Mouse (Mus musculus) hindbrain, embryonic 12.5 days (tissue): ENCODE results near the gene Necab2. TPM values are rescaled to one million over a fixed set of nuclear protein-coding genes. Genes with fewer than 3 reads are reported as not detected.

ENCODE experiments used
- ATAC-seq: fragments of 200-750 bp; cut with Nextera tagmentation; 2 replicates; pipeline ENCODE4 v1.8.0; 2017; ENCODE audit warnings: moderate TSS enrichment; ENCODE audit not compliant: low FRiP score
- H3K27ac ChIP-seq: fragments of 300-500 bp; sonication (generic); 2 replicates; pipeline ENCODE4 v1.5.1; 2016; ENCODE audit warnings: mild to moderate bottlenecking
- H3K27me3 ChIP-seq: fragments of 300-500 bp; sonication (generic); 2 replicates; pipeline ENCODE4 v1.6.1; 2016; ENCODE audit warnings: mild to moderate bottlenecking
- H3K36me3 ChIP-seq: fragments of 300-500 bp; sonication (generic); 2 replicates; pipeline ENCODE4 v1.6.1; 2016; ENCODE audit warnings: mild to moderate bottlenecking
- H3K4me1 ChIP-seq: fragments of 300-500 bp; sonication (generic); 2 replicates; pipeline ENCODE4 v1.6.1; 2016
- H3K4me2 ChIP-seq: fragments of 300-500 bp; sonication (generic); replicated peaks from 2 replicates; pipeline ENCODE4 v1.6.1; 2016; ENCODE audit warnings: mild to moderate bottlenecking
- H3K4me3 ChIP-seq: fragments of 300-500 bp; sonication (generic); 2 replicates; pipeline ENCODE4 v1.5.1; 2016; ENCODE audit warnings: mild to moderate bottlenecking
- H3K9ac ChIP-seq: fragments of 300-500 bp; sonication (generic); 2 replicates; pipeline ENCODE4 v1.6.1; 2016; ENCODE audit warnings: mild to moderate bottlenecking, moderate library complexity
- H3K9me3 ChIP-seq: fragments of 300-500 bp; sonication (generic); replicated peaks from 2 replicates; pipeline ENCODE4 v1.6.1; 2016; ENCODE audit warnings: mild to moderate bottlenecking
- WGBS: fragments of 180-500 bp; shearing (Covaris S2); methylation state at CpG from one replicate; pipeline ENCODE4 v1.1.7; 2016; 5-methylcytosine and 5-hydroxymethylcytosine counted together
- polyA plus RNA-seq: library from polyadenylated mRNA; unstranded; fragments of >200 nt; fragmentation: Nextera tagmentation; extraction: Ambion mirVana; gene quantifications from 2 replicates; pipeline ENCODE4 v1.2.1, GENCODE M21; 2016

Necab2 gene
- polyA plus RNA-seq, 1 experiment from 2014 or later, result 18.3 TPM

GRCm38 (mm10) chr8:119421603-119422122, 24.9 kb upstream of the Necab2 start:
- H3K27me3 ChIP-seq, result no peaks in the 10 kb centered on the region; the same call in 1 of the 2 replicates
- no peaks in the 10 kb centered on the region for H3K36me3 ChIP-seq
- no peak for ATAC-seq
- H3K4me1 ChIP-seq, result peaks cover 9% of the 10 kb centered on the region; the same call in 1 of the 2 replicates
- no peak overlapping the region for H3K9ac ChIP-seq
- WGBS, result 50% methylated on average over 9 of the region's 9 CpGs
- H3K4me2 ChIP-seq, result no peak overlapping the region
- no peak overlapping the region for H3K4me3 ChIP-seq
- no peaks in the 10 kb centered on the region for H3K9me3 ChIP-seq
- H3K27ac ChIP-seq, result no peak overlapping the region

GRCm38 (mm10) chr8:119422123-119422711, 24.3 kb upstream of the Necab2 start:
- 69% methylated on average over 9 of the region's 9 CpGs for WGBS
- Histone ChIP-seq H3K27me3 (no peaks in the 10 kb centered on the region; the same call in 1 of the 2 replicates), H3K9me3 (no peaks in the 10 kb centered on the region), H3K4me2 (no peak overlapping the region), H3K4me1 (peaks cover 9% of the 10 kb centered on the region; the same call in 1 of the 2 replicates), H3K36me3 (no peaks in the 10 kb centered on the region), H3K4me3 (no peak overlapping the region), H3K27ac (no peak overlapping the region), H3K9ac (no peak overlapping the region)
- no peak for ATAC-seq

- Histone ChIP-seq H3K27ac (no peak overlapping the region), H3K4me2 (no peak overlapping the region), H3K27me3 (no peaks in the 10 kb centered on the region; the same call in 1 of the 2 replicates), H3K4me1 (peaks cover 11% of the 10 kb centered on the region; the same call in 1 of the 2 replicates), H3K9me3 (no peaks in the 10 kb centered on the region), H3K9ac (no peak overlapping the region), H3K4me3 (no peak overlapping the region), H3K36me3 (no peaks in the 10 kb centered on the region)
- ATAC-seq, result no peak
- 67% methylated on average over 9 of the region's 9 CpGs for WGBS
Measured at GRCm38 (mm10) chr8:119423631-119424141, 22.8 kb upstream of the Necab2 start.

- Histone ChIP-seq H3K27ac (no peak overlapping the region), H3K4me3 (no peak overlapping the region), H3K4me1 (peaks cover 11% of the 10 kb centered on the region; the same call in 1 of the 2 replicates), H3K4me2 (no peak overlapping the region), H3K9ac (no peak overlapping the region), H3K27me3 (no peaks in the 10 kb centered on the region; the same call in 1 of the 2 replicates), H3K9me3 (no peaks in the 10 kb centered on the region), H3K36me3 (no peaks in the 10 kb centered on the region)
- ATAC-seq, result no peak
- 87% methylated on average over 10 of the region's 10 CpGs for WGBS
Measured at GRCm38 (mm10) chr8:119424199-119424733, 22.3 kb upstream of the Necab2 start.

GRCm38 (mm10) chr8:119424740-119425139, 21.8 kb upstream of the Necab2 start:
- Histone ChIP-seq H3K4me1 (peaks cover 11% of the 10 kb centered on the region; the same call in 1 of the 2 replicates), H3K4me3 (no peak overlapping the region), H3K4me2 (no peak overlapping the region), H3K27ac (no peak overlapping the region), H3K27me3 (no peaks in the 10 kb centered on the region; the same call in 1 of the 2 replicates), H3K9me3 (no peaks in the 10 kb centered on the region), H3K9ac (no peak overlapping the region), H3K36me3 (no peaks in the 10 kb centered on the region)
- 76% methylated on average over 10 of the region's 10 CpGs for WGBS
- ATAC-seq, result no peak

- H3K9me3 ChIP-seq, result no peaks in the 10 kb centered on the region
- no peak overlapping the region for H3K9ac ChIP-seq
- H3K27ac ChIP-seq, result no peak overlapping the region
- no peak overlapping the region for H3K4me2 ChIP-seq
- WGBS, result 88% methylated on average over 10 of the region's 10 CpGs
- no peak overlapping the region for H3K4me3 ChIP-seq
- ATAC-seq, result no peak
- H3K4me1 ChIP-seq, result peaks cover 11% of the 10 kb centered on the region; the same call in 1 of the 2 replicates
- H3K36me3 ChIP-seq, result no peaks in the 10 kb centered on the region
- H3K27me3 ChIP-seq, result no peaks in the 10 kb centered on the region
Measured at GRCm38 (mm10) chr8:119425533-119425932, 21.0 kb upstream of the Necab2 start.

- H3K27ac ChIP-seq, result no peak overlapping the region
- no peaks in the 10 kb centered on the region for H3K36me3 ChIP-seq
- no peaks in the 10 kb centered on the region for H3K27me3 ChIP-seq
- H3K9ac ChIP-seq, result no peak overlapping the region
- no peak for ATAC-seq
- H3K4me2 ChIP-seq, result no peak overlapping the region
- H3K4me1 ChIP-seq, result peaks cover 11% of the 10 kb centered on the region; the same call in 1 of the 2 replicates
- WGBS, result 86% methylated on average over 6 of the region's 6 CpGs
- H3K4me3 ChIP-seq, result no peak overlapping the region
- no peaks in the 10 kb centered on the region for H3K9me3 ChIP-seq
Measured at GRCm38 (mm10) chr8:119426069-119426735, 20.3 kb upstream of the Necab2 start.

GRCm38 (mm10) chr8:119427634-119428349, 18.7 kb upstream of the Necab2 start:
- no peak overlapping the region for H3K4me3 ChIP-seq
- no peak overlapping the region for H3K9ac ChIP-seq
- H3K9me3 ChIP-seq, result no peaks in the 10 kb centered on the region
- no peaks in the 10 kb centered on the region for H3K27me3 ChIP-seq
- WGBS, result 74% methylated on average over 12 of the region's 12 CpGs
- H3K4me2 ChIP-seq, result no peak overlapping the region
- no peaks in the 10 kb centered on the region for H3K36me3 ChIP-seq
- no peak for ATAC-seq
- 0 out of 2 replicates have a peak, but pooled peaks cover 2% of the 10 kb centered on the region for H3K4me1 ChIP-seq
- no peak overlapping the region for H3K27ac ChIP-seq

- Histone ChIP-seq H3K4me1 (0 out of 2 replicates have a peak, but pooled peaks cover 2% of the 10 kb centered on the region), H3K4me2 (no peak overlapping the region), H3K27ac (no peak overlapping the region), H3K4me3 (no peak overlapping the region), H3K27me3 (no peaks in the 10 kb centered on the region), H3K36me3 (no peaks in the 10 kb centered on the region), H3K9me3 (no peaks in the 10 kb centered on the region), H3K9ac (no peak overlapping the region)
- ATAC-seq, result no peak
- WGBS, result 76% methylated on average over 7 of the region's 7 CpGs
Measured at GRCm38 (mm10) chr8:119428350-119428740, 18.2 kb upstream of the Necab2 start.

GRCm38 (mm10) chr8:119428766-119429327, 17.7 kb upstream of the Necab2 start:
- Histone ChIP-seq H3K27me3 (no peaks in the 10 kb centered on the region), H3K4me3 (no peak overlapping the region), H3K27ac (no peak overlapping the region), H3K9ac (no peak overlapping the region), H3K4me1 (0 out of 2 replicates have a peak, but pooled peaks cover 2% of the 10 kb centered on the region), H3K36me3 (no peaks in the 10 kb centered on the region), H3K9me3 (no peaks in the 10 kb centered on the region), H3K4me2 (no peak overlapping the region)
- WGBS, result 84% methylated on average over 5 of the region's 5 CpGs
- no peak for ATAC-seq

GRCm38 (mm10) chr8:119429552-119429951, 17.0 kb upstream of the Necab2 start:
- H3K9me3 ChIP-seq, result no peaks in the 10 kb centered on the region
- H3K9ac ChIP-seq, result no peak overlapping the region
- H3K4me2 ChIP-seq, result no peak overlapping the region
- 0 out of 2 replicates have a peak, but pooled peaks cover 2% of the 10 kb centered on the region for H3K4me1 ChIP-seq
- H3K27me3 ChIP-seq, result no peaks in the 10 kb centered on the region
- H3K27ac ChIP-seq, result no peak overlapping the region
- no peak overlapping the region for H3K4me3 ChIP-seq
- WGBS, result 89% methylated on average over 3 of the region's 3 CpGs
- ATAC-seq, result no peak
- no peaks in the 10 kb centered on the region for H3K36me3 ChIP-seq
